8 mouse cellular contexts compared by ENCODE assay signal in genomic region chr2:144009551-144010281, GRCm38 (mm10). TPM values are rescaled to one million over a fixed set of nuclear protein-coding genes. Genes with fewer than 3 reads are reported as not detected.
DNase-seq lines count a peak whose midpoint lies in the region; ATAC-seq lines count a peak whose summit lies in the region.

No protein-coding gene starts in this region.

- ATAC-seq in stomach, embryonic 14.5 days (ENCODE audit: insufficient number of reproducible peaks, insufficient read depth, low FRiP score, low read depth), result peak; percentile 16

- peak; percentile 56 for DNase-seq in gastrocnemius, adult 18-20 months (ENCODE audit: low spot score)
- DNase-seq in gastrocnemius, postnatal 10 days, result no peak
- peak; percentile 82 for DNase-seq in adrenal gland, adult 2 months
- DNase-seq in fat pad, adult 2 months (ENCODE audit: extremely low read depth, low read depth, low spot score), result peak; percentile 79
- DNase-seq in heart, postnatal 36 days, result peak; percentile 63 to 70
- DNase-seq in large intestine, adult 2 months (ENCODE audit: low read depth, low spot score), result peak; percentile 58

- peaks cover 61% of the 10 kb centered on the region for H3K4me1 ChIP-seq in megakaryocyte, embryonic 14.5 days
- H3K4me1 ChIP-seq in stomach, embryonic 14.5 days (ENCODE audit: control insufficient read depth, insufficient read depth, low read length), result peaks cover 46% of the 10 kb centered on the region

- no peaks in the 10 kb centered on the region for H3K9me3 ChIP-seq in megakaryocyte, embryonic 14.5 days
- no peaks in the 10 kb centered on the region for H3K9me3 ChIP-seq in stomach, embryonic 14.5 days (ENCODE audit: control insufficient read depth, low read depth, low read length)

- 1% methylated on average over 30 of the region's 30 CpGs for WGBS in large intestine, adult 2 months
- 2% methylated on average over 18 of the region's 30 CpGs for WGBS in stomach, embryonic 14.5 days

- H3K27me3 ChIP-seq in megakaryocyte, embryonic 14.5 days (replicated peaks), result no peaks in the 10 kb centered on the region
- H3K27me3 ChIP-seq in stomach, embryonic 14.5 days (ENCODE audit: control insufficient read depth, insufficient read depth, low read length), result no peaks in the 10 kb centered on the region

- H3K27ac ChIP-seq in stomach, embryonic 14.5 days (ENCODE audit: low read length), result peak overlapping the region; percentile 97

- H3K4me2 ChIP-seq in stomach, embryonic 14.5 days (replicated peaks; ENCODE audit: low read depth, low read length), result peak overlapping the region; percentile 73

- intact Hi-C loops in heart, postnatal 36 days (cut with DNase I), result loop anchor here (1.0 to 5.0 kb wide), 5 partner anchors 77 to 263 kb away; partner anchors contain the start of genes Dstn, Mgme1 and Snx5

- H3K9ac ChIP-seq in stomach, embryonic 14.5 days (replicated peaks; ENCODE audit: low read depth, low read length), result peak overlapping the region; percentile 97

- H3K36me3 ChIP-seq in megakaryocyte, embryonic 14.5 days (replicated peaks; ENCODE audit: low read length), result peaks cover 30% of the 10 kb centered on the region
- peaks cover 8% of the 10 kb centered on the region for H3K36me3 ChIP-seq in stomach, embryonic 14.5 days (ENCODE audit: control insufficient read depth, insufficient read depth, low read length)

- peak overlapping the region; percentile 97 for H3K4me3 ChIP-seq in megakaryocyte, embryonic 14.5 days (replicated peaks)
- peak overlapping the region; percentile 82 for H3K4me3 ChIP-seq in stomach, embryonic 14.5 days (ENCODE audit: low read depth, low read length)

RNA-seq across cellular contexts. Expression of gene Rrbp1, which starts 1.3 kb away (rescaled TPM):
- 10 to 100 TPM; 32.0 to 39.3 TPM for total RNA-seq in gastrocnemius, adult 18-20 months (2021)
- total RNA-seq in gastrocnemius, postnatal 10 days (2021), result 100 to 1,000 TPM; 119 to 189 TPM
- total RNA-seq in adrenal gland, adult 2 months (2021), result 100 to 1,000 TPM; 162 to 193 TPM
- 30.3 and 36.0 TPM in 2 replicates for polyA plus RNA-seq in adrenal gland, adult 2 months (2012; rRNA removed)
- total RNA-seq in heart, postnatal 36 days (2021), result 100 to 1,000 TPM; 101 to 113 TPM
- 200 and 209 TPM in 2 replicates for polyA plus RNA-seq in large intestine, adult 2 months (2012; rRNA removed)
- 84.2 and 386 TPM in 2 replicates for polyA plus RNA-seq in megakaryocyte, embryonic 14.5 days (2012; ENCODE audit: insufficient read depth, low replicate concordance)
- 139 and 140 TPM in 2 replicates for polyA plus RNA-seq in stomach, embryonic 14.5 days (2014; fragmentation: Nextera tagmentation; extraction: Ambion mirVana)

RNA-seq across cellular contexts. Expression of gene Banf2, which starts 23.1 kb away (rescaled TPM):
- not detected for total RNA-seq in gastrocnemius, adult 18-20 months (2021)
- not detected for total RNA-seq in gastrocnemius, postnatal 10 days (2021)
- not detected for total RNA-seq in adrenal gland, adult 2 months (2021)
- not detected in 2 replicates for polyA plus RNA-seq in adrenal gland, adult 2 months (2012; rRNA removed)
- not detected for total RNA-seq in heart, postnatal 36 days (2021)
- not detected in 2 replicates for polyA plus RNA-seq in large intestine, adult 2 months (2012; rRNA removed)
- not detected in 2 replicates for polyA plus RNA-seq in megakaryocyte, embryonic 14.5 days (2012; ENCODE audit: insufficient read depth, low replicate concordance)
- not detected in 2 replicates for polyA plus RNA-seq in stomach, embryonic 14.5 days (2014; fragmentation: Nextera tagmentation; extraction: Ambion mirVana)
